Mouse (Mus musculus): ENCODE results near the gene Btg2. TPM values are rescaled to one million over a fixed set of nuclear protein-coding genes. Genes with fewer than 3 reads are reported as not detected.

Btg2 gene
- total RNA-seq, 2 experiments from 2014 or later = 25.0 to 30.4 TPM

DNA sequence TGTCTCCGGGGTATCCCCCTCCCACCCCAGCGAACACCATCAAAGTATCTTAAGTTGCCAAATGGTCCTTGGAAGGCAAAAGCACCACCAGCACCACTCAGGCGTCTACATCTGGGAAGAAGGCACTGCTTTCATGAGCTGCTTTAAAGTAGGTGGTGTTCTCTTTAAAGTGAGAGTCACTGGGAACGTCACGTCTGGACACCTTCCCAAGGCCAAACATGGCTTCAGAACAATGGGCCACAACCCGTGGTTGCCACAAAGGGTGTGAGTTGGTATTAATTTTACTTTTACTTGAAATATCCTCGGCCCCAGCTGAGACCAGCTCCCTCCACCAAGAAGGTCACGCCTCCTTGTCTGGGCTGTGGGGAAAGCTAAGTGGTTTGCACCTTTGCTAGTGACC lies 21.2 kb downstream of the Btg2 start:
- DNase-seq = no peak

DNA sequence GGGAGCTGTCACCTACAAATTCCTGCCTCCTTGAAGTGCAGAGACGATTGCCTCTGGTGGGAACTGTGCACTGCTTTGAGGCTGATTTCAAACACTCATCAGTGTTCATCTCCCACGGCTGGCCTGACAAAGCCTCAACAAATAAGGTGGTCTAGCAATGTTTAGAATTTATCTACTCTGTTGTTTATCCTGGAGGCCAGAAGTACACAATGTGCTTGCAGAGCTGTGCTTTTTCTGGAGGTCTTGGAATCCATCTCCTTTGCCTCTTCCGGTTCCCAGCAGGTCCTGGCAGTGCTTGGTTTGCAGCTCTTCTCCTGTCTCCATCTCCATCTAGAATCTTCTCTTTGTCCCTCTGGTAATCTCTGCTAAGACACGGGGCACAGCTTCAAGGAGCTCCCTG lies 22.6 kb downstream of the Btg2 start:
- no peak for DNase-seq

DNA sequence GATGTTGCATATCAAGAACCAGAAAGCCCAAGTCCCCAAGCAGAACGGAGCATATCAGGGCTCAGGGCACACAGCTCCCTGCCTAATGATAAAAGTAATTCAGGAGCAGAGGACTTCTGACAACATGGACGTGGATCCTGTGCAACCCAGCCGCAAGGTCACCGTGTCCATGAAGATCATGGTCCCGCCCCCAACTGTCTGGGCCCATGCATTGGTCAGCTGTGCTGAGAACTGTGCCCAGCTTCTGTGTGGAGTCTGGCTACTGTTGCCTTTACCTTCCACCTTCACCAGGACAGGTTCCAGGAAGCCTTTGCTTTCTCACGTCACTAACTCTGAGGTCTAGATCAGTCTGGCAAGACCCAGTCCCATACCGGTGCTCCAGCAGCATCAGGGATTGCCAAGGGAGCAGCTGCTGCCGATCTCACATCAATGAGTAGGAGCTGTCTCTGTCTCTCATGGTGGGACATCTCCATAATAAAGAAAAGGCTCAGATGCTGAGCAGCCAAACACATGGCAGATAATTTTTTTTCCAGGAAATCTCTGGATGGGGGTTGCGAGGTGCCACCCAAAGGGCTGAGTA lies 23.2 kb downstream of the Btg2 start:
- DNase-seq = no peak

DNA sequence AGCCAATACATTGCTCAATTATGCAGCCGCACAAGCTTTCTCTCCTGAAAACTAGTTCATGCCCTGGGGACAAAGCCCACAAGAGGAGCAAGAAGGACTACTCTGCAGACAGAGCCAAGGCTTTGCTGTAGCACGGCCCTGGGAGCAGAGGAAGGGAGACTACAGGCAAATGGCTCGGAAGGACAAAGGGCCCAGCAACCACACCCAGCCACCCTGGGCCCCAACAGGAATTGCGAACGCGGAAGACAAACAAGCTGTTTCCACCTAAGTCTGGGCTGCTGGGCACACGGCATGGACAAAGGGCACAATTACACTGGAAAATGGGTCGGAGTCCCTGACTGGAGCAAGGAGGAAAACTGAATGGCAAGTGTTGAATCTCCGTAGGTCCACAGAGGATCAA lies 23.9 kb downstream of the Btg2 start:
- DNase-seq = no peak

DNA sequence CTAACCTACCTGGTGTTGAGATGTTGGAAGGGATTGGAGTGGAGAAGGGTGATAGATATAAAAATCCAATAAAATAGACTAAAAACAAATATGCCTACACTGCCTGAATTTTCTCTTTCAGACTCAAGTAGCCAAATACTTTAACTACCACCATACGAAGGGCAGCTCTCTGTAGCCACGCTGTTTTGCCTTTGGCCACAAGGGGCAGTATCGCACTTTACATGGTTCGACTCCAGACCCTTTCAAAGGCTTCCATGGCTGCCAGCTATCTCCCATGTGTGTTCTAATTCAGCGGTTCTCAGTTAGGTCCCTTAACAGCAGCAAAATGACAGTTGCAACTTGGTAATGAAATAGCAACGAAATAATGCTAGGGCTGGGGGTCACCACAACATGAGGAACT lies 25.7 kb downstream of the Btg2 start:
- peak; percentile 87 for DNase-seq

DNA sequence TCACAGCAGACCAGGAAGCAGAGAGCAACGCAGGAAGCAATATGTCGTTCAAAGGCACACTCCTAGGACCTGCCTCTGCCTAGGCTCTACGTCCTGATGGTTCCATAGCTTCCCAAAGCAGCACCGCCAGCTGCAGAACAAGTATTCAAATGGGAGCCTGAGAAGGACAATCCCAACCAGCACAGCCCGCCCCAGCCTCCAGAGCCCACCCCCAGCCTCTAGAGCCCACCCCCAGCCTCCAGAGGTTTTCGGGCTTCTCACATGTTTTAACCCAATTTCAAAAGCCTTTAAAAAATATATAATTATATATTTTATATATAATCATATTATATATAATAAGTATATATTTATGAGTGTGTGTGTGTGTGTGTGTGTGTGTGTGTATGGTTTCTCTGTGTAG lies 29.4 kb downstream of the Btg2 start:
- no peak for DNase-seq

DNA sequence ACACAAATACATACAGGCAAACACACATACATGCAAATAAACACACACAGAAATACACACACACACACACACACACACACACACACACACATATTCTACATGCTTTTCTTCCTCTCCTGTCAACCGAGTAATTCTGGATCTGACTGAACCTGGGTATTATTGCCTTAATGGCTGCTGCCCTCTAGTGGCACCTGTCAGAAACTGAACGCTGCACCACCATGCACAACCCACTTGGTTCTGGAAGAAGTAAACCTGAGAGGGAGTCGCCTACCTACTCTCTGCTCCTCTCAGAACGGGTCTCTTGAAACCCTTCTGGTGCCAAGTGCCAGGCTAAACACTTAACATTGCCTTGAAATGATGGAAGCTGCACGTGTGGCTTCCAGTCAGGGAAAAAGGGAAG lies 30.2 kb downstream of the Btg2 start:
- peak; percentile 71 for DNase-seq

DNA sequence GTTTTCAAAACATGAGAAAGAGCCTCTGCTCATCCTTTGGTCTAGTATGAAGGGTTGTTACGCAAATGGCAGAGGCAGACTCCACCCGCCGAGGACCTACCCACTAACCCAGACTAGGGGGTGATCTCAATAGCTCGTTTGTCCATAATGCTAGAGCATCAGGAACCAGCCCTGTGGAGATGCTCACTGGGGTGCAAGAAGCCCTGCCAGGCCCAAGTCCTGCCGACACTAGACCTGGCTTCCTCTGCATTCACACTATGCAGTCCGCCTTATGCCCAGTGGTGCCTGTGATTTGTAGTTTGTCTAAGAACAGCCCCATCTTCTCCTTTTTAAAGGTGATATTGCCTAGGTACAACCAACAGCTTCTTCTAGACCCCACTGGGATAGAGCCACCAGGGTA lies 31.5 kb downstream of the Btg2 start:
- no peak for DNase-seq

DNA sequence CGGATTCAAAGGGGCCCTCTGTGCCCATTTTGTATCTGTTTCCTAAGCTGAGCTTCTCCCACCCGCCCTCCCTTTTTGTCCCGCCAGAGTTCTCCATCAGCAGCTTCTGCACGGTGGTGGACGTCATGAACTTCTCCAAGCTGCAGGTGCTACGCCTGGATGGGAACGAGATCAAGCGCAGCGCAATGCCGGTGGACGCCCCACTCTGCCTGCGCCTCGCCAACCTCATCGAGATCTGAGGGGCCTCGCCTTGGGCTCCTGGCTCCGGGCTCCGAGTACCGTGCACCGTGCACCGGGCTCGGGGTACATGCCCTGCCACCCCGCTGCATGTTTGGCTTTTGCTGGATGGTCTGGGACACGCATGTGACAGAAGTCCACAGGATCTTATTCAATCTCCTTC lies 32.5 kb downstream of the Btg2 start:
- DNase-seq = no peak

DNA sequence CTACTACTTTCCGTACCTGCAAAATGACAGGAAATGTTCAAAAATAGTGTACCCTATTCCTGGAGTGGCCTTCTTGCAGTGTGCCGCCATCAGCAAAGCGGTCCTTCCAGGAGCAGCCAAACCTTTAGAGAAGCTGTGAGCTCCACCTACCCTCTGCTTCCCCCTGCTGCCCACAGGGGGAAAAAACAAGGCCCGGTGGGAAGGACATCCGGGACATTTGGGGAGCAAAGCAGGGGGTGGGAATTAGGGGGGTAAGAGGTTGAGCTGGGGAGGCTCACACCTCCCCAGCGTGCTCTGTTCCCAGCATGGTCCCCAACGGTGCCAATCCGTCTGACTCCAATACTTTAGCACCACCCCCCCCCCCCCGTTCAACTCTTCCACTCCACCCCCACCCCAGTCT lies 32.9 kb downstream of the Btg2 start:
- peak; percentile 76 for DNase-seq

DNA sequence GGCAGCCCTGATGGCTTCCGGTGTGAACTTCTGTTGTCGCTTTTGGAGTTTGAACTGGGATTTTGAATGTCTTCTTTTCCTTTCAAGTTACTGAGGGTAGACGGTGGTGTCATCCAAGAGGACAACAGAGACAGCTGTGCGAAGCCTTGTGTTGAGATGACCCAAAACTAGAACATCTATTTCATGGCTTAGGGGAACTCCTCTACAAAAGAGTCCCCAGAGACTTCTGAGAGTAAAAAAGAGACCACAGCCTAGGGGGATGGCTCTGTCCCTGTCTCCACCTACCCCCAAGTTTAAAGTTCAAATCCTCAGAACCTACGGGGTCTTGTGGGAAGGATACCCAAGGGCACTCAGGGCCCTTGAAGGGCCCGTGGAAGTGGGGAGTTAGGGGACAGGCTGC lies 34.1 kb downstream of the Btg2 start:
- DNase-seq = no peak

DNA sequence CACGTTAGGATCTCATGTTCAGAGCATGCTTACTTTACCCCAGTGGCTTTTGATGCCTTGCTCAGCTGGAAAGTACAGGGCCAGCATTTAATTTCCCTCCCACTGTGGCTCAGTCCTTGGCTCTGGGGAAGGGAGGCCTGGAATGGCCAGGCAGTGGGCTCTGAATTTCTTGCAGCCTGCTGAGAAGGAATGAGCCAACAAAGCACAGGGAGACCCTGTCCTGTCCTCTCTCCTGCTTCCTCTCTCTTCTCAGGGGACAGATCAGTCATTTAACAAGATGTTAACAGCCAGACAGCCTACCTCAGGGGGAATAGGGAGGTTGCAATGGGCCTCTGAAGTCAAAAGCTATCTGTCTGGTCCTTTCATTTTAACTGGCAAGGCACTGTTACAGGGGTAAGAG lies 36.6 kb downstream of the Btg2 start:
- DNase-seq = no peak

DNA sequence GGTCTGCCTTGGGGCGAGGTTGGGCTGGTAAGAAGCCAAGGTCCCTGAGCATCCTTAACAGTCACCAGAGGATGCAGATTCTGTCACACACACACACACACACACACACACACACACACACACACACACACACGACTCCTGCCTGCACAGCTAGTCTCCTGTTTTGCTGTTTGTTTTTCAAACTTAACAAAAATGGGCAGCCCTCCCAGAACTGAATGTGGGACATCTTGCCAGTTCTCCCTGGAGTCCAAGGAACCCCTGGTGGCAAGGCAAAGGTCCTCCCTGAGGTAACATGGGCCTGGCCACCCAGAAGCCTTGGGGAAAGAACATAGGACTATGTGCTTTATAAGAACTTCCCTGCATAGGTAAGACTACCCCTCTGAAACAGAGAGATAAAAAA lies 37.0 kb downstream of the Btg2 start:
- no peak for DNase-seq

DNA sequence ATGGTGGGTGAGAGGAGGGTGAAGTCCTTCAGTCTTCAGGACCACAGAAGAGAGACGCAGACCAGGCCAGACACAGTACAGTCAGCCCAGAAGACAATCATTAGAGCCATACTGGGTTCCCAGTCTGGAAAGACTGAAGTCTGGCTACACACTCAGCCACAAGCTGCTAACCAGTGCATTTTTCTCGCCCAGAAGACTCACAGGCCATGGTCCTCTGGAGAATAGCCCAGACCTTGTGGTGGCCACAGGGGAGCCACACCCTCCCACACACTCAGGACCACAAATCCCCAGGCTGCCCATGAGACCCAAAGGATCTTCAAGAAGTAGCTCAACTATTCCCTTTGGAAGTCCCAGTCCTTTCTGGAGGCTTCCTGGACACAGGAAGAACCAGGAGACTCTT lies 39.6 kb downstream of the Btg2 start:
- DNase-seq = no peak

DNA sequence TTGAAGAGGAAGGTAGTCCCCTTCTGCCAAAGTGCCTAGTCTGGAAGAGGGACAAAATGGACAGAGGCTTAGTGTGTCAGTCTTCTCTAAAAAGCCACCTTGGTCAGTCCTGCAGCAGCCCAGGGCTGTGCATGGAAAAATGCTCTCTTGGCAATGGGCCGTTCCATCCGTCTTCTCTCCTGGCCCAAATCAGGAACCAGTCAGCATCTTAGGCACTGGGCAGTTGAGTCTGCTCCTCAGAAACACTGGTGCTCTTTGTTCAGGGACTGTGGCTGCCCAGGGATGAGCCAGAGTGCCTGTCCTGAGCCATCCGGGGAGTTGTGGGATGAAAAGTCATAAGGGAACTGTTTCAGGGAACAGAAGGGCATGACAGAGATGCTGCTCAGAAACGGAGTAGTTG lies 40.6 kb downstream of the Btg2 start:
- DNase-seq = no peak

DNA sequence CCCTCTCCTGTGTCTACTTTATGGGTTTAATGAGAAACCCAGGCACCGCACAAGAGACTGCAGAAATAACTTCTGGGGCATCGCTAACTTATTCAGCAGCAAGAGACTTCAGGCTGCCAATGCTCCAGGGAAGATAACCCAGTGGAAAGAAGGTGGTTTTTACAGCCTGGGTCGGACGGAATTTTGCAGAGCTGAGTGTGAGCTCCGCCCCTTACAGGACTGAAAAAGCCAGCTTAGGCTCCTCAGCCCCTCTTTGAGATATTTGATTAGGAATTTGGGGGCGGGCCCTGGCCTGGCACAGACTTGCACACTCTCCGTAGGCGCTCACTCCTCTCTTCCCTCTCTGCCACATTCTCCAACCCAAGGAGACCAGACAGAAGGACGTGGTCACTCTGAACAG lies 41.7 kb downstream of the Btg2 start, which contains the start of gene Fmod:
Gene Fmod (plus strand): TSS at position 83 of the 400 bp plus-strand sequence.
- no peak for DNase-seq

DNA sequence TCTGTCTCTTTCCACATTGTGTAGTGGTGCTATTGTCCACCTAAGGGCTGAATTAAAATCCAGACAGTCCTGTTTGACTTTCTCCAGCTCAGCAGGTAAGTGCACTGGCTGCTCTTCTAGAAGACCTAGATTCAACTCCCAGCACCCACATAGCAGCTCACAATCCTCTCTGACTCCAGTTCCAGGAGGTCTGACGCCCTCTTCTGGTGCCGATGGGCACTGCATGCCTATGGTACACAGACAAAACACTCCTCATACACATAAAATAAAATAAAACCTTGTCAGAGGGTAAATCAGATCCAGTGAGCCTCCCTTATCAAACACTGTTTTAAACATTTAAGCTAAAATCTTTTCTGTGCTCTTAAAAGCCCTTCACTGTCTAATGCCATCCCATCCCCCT lies 42.4 kb downstream of the Btg2 start:
- no peak for DNase-seq

DNA sequence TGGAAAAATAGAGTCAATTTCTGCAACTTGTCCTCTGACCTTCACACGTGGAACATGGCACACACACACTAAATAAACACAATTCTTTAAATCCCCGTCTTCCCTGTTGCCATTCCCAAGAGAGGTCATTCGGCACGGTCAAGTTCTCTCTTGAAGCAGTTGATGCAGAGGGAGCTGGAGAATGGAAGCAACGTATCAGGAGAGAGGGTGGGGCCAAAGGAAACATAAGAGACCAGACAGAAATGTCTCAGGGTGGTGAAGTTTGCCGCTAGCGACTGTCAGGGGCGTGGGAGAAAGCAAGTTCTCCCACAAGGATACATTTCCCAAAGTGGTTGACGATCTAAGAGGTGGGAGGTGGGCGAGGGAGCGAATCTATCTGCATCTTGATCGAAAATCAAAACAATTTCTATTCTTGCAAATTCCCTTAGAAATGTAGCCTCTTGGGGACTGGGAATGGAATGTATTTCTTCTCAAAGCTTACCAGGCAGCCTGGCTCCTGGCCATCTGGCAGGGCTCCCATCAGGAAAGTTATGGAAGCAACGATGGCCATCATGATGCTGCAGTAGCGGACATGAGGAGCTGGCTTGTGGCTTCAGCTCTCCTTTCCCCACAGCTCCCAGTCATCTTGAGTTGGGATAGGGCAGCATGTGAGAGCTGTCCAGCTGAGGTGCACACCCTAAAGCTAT lies 50.6 kb downstream of the Btg2 start:
- DNase-seq = peak; percentile 48

DNA sequence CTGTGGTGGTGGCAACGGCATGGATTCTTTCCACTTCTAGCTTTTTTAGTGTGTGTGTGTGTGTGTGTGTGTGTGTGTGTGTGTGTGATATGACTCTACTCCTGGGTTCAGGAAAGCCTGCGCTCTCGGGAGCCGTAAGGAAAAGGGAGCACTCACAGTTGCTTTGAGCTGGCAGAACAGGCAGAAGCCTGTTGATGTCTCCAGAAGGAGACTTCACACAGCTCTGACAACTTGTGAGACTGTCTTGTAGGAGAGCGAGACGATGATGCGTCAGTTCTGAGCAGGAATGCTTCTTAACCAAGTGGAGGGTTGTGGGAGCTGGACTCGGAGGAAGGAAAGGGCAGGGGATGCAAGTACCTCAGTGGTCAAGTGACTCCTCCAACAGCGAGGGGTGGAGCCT lies 52.2 kb downstream of the Btg2 start:
- DNase-seq = no peak

DNA sequence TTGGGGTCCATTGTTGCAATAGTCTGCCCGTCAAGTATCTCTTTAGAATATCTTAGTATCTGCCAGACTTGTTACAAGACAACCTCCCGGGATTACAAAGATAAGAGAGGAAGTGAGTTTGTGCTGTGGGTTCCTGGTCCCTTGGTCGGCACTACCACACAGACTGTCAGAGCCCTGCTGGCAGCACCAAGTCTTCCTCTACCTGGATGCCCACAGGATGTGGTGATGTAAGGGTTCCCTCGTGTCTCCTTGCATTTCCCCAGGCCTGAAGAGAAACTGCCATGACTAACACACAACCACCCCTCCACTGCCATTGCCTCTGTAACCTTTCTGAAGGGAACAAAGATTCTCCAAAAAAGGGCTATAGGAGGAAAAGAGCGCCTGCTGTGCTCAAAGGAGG lies 52.9 kb downstream of the Btg2 start:
- DNase-seq = no peak
